Mouse (Mus musculus) frontal cortex, postnatal 36 days (tissue): ENCODE measurements around the gene Bicral.

Source experiments
- DNase-seq, 2 experiments: peaks; one replicate each; pipeline ENCODE4 v3.0.0; 2022; ENCODE audit warnings: low spot score in 2 of 2

Gene Bicral

GRCm38 (mm10) chr17:46857903-46858748 lies at the start of gene Bicral:
Bicral (minus strand) TSS chr17:46858482.
- DNase-seq = peak; percentile 68 to 70

GRCm38 (mm10) chr17:46903876-46904490 lies 45.7 kb upstream of the Bicral start:
- DNase-seq = peak; percentile 78 to 83

GRCm38 (mm10) chr17:46900941-46901340 lies 42.7 kb upstream of the Bicral start:
- no peak for DNase-seq

GRCm38 (mm10) chr17:46897221-46897950 lies 39.1 kb upstream of the Bicral start:
- no peak for DNase-seq

- no peak for DNase-seq
Observed at GRCm38 (mm10) chr17:46895426-46895825, 37.1 kb upstream of the Bicral start.

- DNase-seq = no peak
Observed at GRCm38 (mm10) chr17:46890843-46891594, 32.7 kb upstream of the Bicral start.

GRCm38 (mm10) chr17:46890116-46890815 lies 32.0 kb upstream of the Bicral start, which contains the start of gene Tbcc:
Tbcc (plus strand) TSS chr17:46890684.
- DNase-seq = peak; percentile 96 to 97

- DNase-seq = peak; percentile 75 to 81
Observed at GRCm38 (mm10) chr17:46889450-46890084, 31.3 kb upstream of the Bicral start.

GRCm38 (mm10) chr17:46888511-46889212 lies 30.4 kb upstream of the Bicral start:
- DNase-seq = peak; percentile 36 to 52

GRCm38 (mm10) chr17:46885910-46886643 lies 27.8 kb upstream of the Bicral start:
- DNase-seq = no peak

- DNase-seq = no peak
Observed at GRCm38 (mm10) chr17:46885218-46885909, 27.1 kb upstream of the Bicral start.

GRCm38 (mm10) chr17:46884766-46885165 lies 26.5 kb upstream of the Bicral start:
- no peak for DNase-seq

- no peak for DNase-seq
Observed at GRCm38 (mm10) chr17:46883107-46883506, 24.8 kb upstream of the Bicral start.

GRCm38 (mm10) chr17:46881728-46882127 lies 23.4 kb upstream of the Bicral start:
- no peak for DNase-seq

GRCm38 (mm10) chr17:46880322-46880721 lies 22.0 kb upstream of the Bicral start:
- DNase-seq = no peak

- no peak for DNase-seq
Observed at GRCm38 (mm10) chr17:46879841-46880311, 21.6 kb upstream of the Bicral start.

GRCm38 (mm10) chr17:46877061-46877460 lies 18.8 kb upstream of the Bicral start:
- no peak for DNase-seq

GRCm38 (mm10) chr17:46876371-46876950 lies 18.2 kb upstream of the Bicral start:
- no peak for DNase-seq
